Mouse (Mus musculus) embryonic fibroblast, embryonic 13.5 days (primary cell): ENCODE data around the gene Soat2.

Experiments used
- CTCF ChIP-seq: IDR thresholded peaks from 2 replicates; pipeline ENCODE4 v1.5.1; 2011; ENCODE audit warnings: mild to moderate bottlenecking, control low read depth, low read length, moderate library complexity, borderline replicate concordance; ENCODE audit not compliant: insufficient read depth
- POLR2A ChIP-seq: IDR thresholded peaks from 2 replicates; pipeline ENCODE4 v1.6.1; 2011; ENCODE audit warnings: low read depth, mild to moderate bottlenecking, control low read depth, low read length, moderate library complexity

- TF ChIP-seq CTCF (no peak), POLR2A (no peak)
Measured at GRCm38 (mm10) chr15:102118591-102118990, 31.7 kb upstream of the Soat2 start.
